Mouse (Mus musculus) bone marrow macrophage, adult 2 months (primary cell): ENCODE data around the gene 1700016K19Rik.

Source experiments
- CTCF ChIP-seq: IDR thresholded peaks from 2 replicates; pipeline ENCODE4 v1.5.1; 2012; ENCODE audit warnings: low read depth, mild to moderate bottlenecking, low read length, moderate library complexity
- POLR2A ChIP-seq: IDR thresholded peaks from 2 replicates; pipeline ENCODE4 v1.6.1; 2012; ENCODE audit warnings: mild to moderate bottlenecking, low read depth, low read length, borderline replicate concordance

DNA sequence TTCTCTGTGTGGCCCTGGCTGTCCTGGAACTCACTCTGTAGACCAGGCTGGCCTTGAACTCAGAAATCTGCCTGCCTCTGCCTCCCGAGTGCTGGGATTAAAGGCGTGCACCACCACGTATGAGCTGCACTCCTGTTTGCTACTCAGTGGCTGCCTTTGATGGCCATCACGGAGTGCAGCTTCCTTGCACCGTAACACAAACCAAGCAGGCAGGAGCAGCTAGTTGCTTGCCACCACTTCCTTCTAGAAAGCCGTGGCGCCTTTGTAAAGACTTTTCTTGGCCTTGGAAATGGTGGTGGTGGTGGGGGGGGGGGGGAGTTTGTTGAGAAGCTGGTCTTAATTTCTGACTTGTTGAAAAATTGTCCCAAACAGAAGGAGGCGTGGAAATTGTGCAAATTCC is 40.4 kb downstream of the 1700016K19Rik start:
- no peak for TF ChIP-seq CTCF
- TF ChIP-seq POLR2A: no peak
